Mouse (Mus musculus) heart, embryonic 14.5 days (tissue): ENCODE results near the gene Atxn2. TPM values are rescaled to one million over a fixed set of nuclear protein-coding genes. Genes with fewer than 3 reads are reported as not detected.

Experiments
- ATAC-seq: fragments of 200-750 bp; cut with Nextera tagmentation; 2 replicates; pipeline ENCODE4 v1.8.0; 2017; ENCODE audit warnings: low read depth, moderate TSS enrichment; ENCODE audit not compliant: insufficient number of reproducible peaks, insufficient read depth, low FRiP score
- H3K27ac ChIP-seq, 2 experiments: fragments of 200-500 bp in 1 of 2; fragments of 300-500 bp in 1 of 2; sonication (generic) in 1 of 2; replicated peaks in 1 of 2; 2 replicates each; pipeline ENCODE4 v1.5.1; 2012 to 2014; ENCODE audit warnings: low read depth in 2 of 2, low read length in 2 of 2, control low read depth in 1 of 2, mild to moderate bottlenecking in 1 of 2, mixed read lengths in 1 of 2; ENCODE audit not compliant: control insufficient read depth in 1 of 2, insufficient read depth in 1 of 2
- H3K27me3 ChIP-seq: fragments of 300-500 bp; sonication (generic); 2 replicates; pipeline ENCODE4 v1.6.1; 2014; ENCODE audit warnings: mild to moderate bottlenecking, low read length, control low read depth; ENCODE audit not compliant: control insufficient read depth, insufficient read depth
- H3K36me3 ChIP-seq: fragments of 300-500 bp; sonication (generic); 2 replicates; pipeline ENCODE4 v1.6.1; 2014; ENCODE audit warnings: mild to moderate bottlenecking, control low read depth, low read length, mixed read lengths; ENCODE audit not compliant: control insufficient read depth, insufficient read depth
- H3K4me1 ChIP-seq, 2 experiments: fragments of 200-500 bp in 1 of 2; fragments of 300-500 bp in 1 of 2; sonication (generic) in 1 of 2; 2 replicates each; pipeline ENCODE4 v1.6.1; 2012 to 2014; ENCODE audit warnings: low read length in 2 of 2, control low read depth in 1 of 2, mixed read lengths in 1 of 2; ENCODE audit not compliant: control insufficient read depth in 2 of 2, insufficient read depth in 2 of 2
- H3K4me2 ChIP-seq: fragments of 300-500 bp; sonication (generic); 2 replicates; pipeline ENCODE4 v1.6.1; 2014; ENCODE audit warnings: mild to moderate bottlenecking, low read length
- H3K4me3 ChIP-seq, 2 experiments: fragments of 200-500 bp in 1 of 2; fragments of 300-500 bp in 1 of 2; sonication (generic) in 1 of 2; 2 replicates each; pipeline ENCODE4 v1.5.1; 2012 to 2014; ENCODE audit warnings: low read length in 2 of 2, mild to moderate bottlenecking in 2 of 2, control low read depth in 1 of 2, low read depth in 1 of 2, moderate library complexity in 1 of 2; ENCODE audit not compliant: control insufficient read depth in 1 of 2, insufficient read depth in 1 of 2
- H3K9ac ChIP-seq: fragments of 300-500 bp; sonication (generic); 2 replicates; pipeline ENCODE4 v1.6.1; 2014; ENCODE audit warnings: mild to moderate bottlenecking, low read length
- H3K9me3 ChIP-seq: fragments of 300-500 bp; sonication (generic); 2 replicates; pipeline ENCODE4 v1.6.1; 2016; ENCODE audit warnings: low read length, control low read depth; ENCODE audit not compliant: control insufficient read depth
- WGBS: fragments of 180-500 bp; shearing (Covaris S2); extraction: QIAGEN DNeasy Blood & Tissue Kit; methylation state at CpG from one replicate; pipeline ENCODE4 v1.1.7; 2014; 5-methylcytosine and 5-hydroxymethylcytosine counted together
- polyA plus RNA-seq: library from polyadenylated mRNA; unstranded; fragments of >200 nt; fragmentation: Nextera tagmentation; extraction: Ambion mirVana; gene quantifications from 2 replicates; pipeline ENCODE4 v1.2.1, GENCODE M21; 2014

The Atxn2 gene
- polyA plus RNA-seq, 1 experiment from 2014 or later, result 84.8 TPM

DNA sequence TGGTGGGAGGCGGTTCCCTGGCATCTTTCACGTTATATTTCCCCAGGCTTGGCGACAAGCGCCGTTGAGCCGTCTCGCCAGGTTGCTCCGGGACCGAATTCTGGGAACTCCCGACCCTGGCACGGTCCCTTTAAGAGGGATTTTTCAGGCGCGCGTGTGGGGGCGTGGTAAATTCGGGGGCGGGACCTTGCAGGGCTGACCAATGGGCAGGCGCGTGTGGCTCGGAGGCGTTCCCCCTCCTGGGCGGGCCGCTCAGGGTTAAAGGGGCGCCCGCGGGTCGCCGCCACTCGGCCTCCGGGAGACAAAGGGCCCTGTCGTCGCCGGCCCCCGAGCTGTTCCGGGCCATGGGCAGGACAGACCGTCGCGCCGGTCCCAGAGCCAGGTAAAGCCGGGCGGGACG is 137.6 kb downstream of the Atxn2 start, which contains the start of gene Pheta1:
TSS of gene Pheta1 (plus strand) at position 242 of the 400 bp plus-strand sequence.
- H3K27me3 ChIP-seq, result peaks cover 9% of the 10 kb centered on the region
- ATAC-seq, result peak; percentile 86
- H3K9ac ChIP-seq, result peak within 1 kb of the TSS; percentile 84
- H3K4me2 ChIP-seq, result peak within 1 kb of the TSS; percentile 66
- H3K4me1 ChIP-seq, result peaks cover 26 to 32% of the 10 kb centered on the region in 2 experiments
- WGBS, result under 1% methylated on average over 35 of the region's 42 CpGs
- no peaks in the 10 kb centered on the region for H3K9me3 ChIP-seq
- H3K36me3 ChIP-seq, result peaks cover 28% of the 10 kb centered on the region
- peak within 1 kb of the TSS; percentile 59 to 78 for H3K27ac ChIP-seq
- H3K4me3 ChIP-seq, result peak within 1 kb of the TSS; percentile 83 to 92

DNA sequence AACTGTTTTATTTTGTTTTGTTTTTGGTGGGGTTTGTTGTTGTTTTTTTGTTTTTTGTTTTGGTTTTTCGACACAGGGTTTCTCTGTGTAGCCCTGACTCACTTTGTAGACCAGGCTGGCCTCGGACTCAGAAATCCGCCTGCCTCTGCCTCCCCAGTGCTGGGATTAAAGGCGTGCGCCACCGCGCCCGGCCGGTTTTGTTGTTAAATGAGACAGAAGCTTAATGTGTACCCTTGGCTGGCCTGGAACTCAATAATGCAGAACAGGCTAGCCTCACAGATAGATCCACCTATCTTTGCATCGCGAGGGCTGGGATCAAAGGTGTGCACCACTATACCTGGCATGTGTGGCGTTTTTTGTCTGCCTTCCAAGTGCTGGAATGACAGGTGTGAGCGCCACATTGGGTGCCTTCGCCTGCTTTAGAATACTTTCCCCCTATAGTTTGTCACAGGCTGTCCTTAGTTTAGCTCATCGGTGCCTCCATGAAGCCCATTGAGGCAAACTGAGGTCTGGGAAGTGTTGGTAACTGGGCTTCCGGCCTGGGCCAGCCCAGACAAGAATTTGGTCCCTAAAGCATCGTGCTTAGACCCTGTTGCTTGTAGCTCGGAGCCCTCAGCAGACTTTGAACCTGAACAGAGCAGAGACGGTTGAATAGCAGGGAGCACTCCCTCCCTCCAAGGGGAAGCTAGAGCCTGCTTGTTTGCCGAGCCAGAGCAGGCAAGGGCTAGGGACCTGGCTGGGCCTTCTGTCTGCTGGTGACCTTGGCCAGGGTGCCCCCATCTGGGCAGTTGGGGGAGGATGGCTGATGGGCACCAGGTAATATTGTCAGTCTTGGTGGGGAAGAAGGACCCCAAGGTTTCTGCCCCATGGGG is 138.6 kb downstream of the Atxn2 start:
- H3K36me3 ChIP-seq, result peaks cover 37% of the 10 kb centered on the region
- H3K4me3 ChIP-seq, result peak overlapping the region; percentile 83 to 92
- H3K4me1 ChIP-seq, result peaks cover 26 to 35% of the 10 kb centered on the region in 2 experiments
- H3K27ac ChIP-seq, result peak overlapping the region in 1 of 2 experiments; percentile 59; a peak in 1 of 4 replicates
- no peaks in the 10 kb centered on the region for H3K9me3 ChIP-seq
- H3K27me3 ChIP-seq, result 0 out of 2 replicates have a peak, but pooled peaks cover 3% of the 10 kb centered on the region
- WGBS, result 37% methylated on average over 20 of the region's 20 CpGs
- no peak for ATAC-seq
- H3K4me2 ChIP-seq, result peak overlapping the region; percentile 66
- peak overlapping the region; percentile 84 for H3K9ac ChIP-seq

- Histone ChIP-seq H3K4me2 (no peak overlapping the region), H3K4me3 (no peak overlapping the region), H3K9ac (peak overlapping the region; percentile 25; the same call in 1 of the 2 replicates), H3K4me1 (peaks cover 28 to 39% of the 10 kb centered on the region in 2 experiments), H3K9me3 (no peaks in the 10 kb centered on the region), H3K27ac (0 out of 4 replicates have a peak overlapping the region, but pooled peaks of 1 of the 2 experiments have one; percentile 14), H3K27me3 (no peaks in the 10 kb centered on the region), H3K36me3 (peaks cover 43% of the 10 kb centered on the region)
- WGBS, result 70% methylated on average over 9 of the region's 9 CpGs
- ATAC-seq, result no peak
Observed at GRCm38 (mm10) chr5:121853368-121854051, 142.4 kb downstream of the Atxn2 start.

DNA sequence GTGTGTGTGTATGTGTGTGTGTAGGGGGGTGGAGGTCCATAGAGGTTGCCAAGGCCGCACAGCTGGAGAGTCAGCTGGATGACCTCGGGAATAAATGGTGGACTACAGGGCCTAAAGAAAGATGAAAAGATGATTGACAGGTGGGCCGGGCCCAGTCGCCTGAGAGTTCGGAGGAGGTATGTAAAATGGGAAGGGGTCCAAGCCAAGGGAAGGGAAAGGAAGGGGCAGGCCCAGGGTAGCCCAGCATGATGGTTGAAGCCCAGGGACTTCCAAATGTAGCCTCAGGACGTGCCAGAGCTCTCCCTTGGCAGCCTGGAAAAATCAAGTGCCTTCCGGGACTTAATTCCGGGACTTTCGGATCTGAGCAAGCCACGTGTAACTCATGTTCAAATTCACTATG is 143.6 kb downstream of the Atxn2 start:
- H3K4me2 ChIP-seq, result no peak overlapping the region
- H3K4me1 ChIP-seq, result peaks cover 24 to 35% of the 10 kb centered on the region in 2 experiments
- no peak overlapping the region for H3K4me3 ChIP-seq
- H3K9me3 ChIP-seq, result no peaks in the 10 kb centered on the region
- peaks cover 43% of the 10 kb centered on the region for H3K36me3 ChIP-seq
- ATAC-seq, result no peak
- no peak overlapping the region for H3K27ac ChIP-seq
- H3K9ac ChIP-seq, result no peak overlapping the region
- WGBS, result 74% methylated on average over 10 of the region's 10 CpGs
- no peaks in the 10 kb centered on the region for H3K27me3 ChIP-seq

DNA sequence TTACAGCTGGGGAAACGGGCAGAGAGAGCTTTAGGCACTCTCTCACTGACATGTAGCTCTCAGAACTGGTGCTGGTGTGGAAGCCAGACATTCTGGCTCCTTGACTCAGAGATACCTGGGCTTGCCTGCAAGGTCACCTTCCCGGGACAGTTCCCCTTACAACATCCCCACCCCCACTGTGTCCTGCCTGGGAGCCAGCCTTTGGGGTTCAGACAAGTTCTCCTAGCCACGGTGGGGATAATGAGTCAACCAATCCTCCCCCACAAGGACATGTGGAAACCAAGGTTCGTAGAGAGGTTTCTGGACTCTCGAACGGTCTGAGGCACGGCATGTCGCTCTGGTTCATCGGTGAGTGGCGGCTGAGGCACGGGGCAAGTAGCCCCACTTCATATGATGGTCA is 145.6 kb downstream of the Atxn2 start:
- Histone ChIP-seq H3K4me1 (peaks cover 10 to 18% of the 10 kb centered on the region in 2 experiments; a peak in 3 of 4 replicates), H3K4me2 (no peak overlapping the region), H3K9ac (no peak overlapping the region), H3K27me3 (no peaks in the 10 kb centered on the region), H3K36me3 (peaks cover 35% of the 10 kb centered on the region), H3K9me3 (no peaks in the 10 kb centered on the region), H3K4me3 (no peak overlapping the region), H3K27ac (no peak overlapping the region)
- no peak for ATAC-seq
- WGBS, result 68% methylated on average over 11 of the region's 11 CpGs

DNA sequence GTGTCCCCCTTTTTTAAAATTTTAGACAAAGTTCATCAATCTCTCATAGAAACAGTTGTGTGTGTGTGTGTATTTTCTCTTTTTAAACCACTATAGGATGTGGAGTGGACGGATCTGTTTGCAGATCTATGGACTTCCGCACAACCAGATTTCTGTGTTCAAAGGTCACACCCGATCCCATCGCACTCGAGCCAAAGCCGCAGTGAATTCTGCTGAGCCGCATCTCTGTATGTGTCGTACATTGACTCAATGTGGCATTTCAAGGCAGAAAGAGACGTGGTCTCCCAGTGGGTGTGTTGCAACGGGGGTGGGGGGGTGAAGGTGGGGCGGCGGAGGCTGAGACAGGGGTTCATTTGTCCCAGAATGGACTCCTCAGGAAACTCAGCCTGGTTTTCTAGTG is 147.3 kb downstream of the Atxn2 start:
- no peak overlapping the region for H3K4me2 ChIP-seq
- no peaks in the 10 kb centered on the region for H3K9me3 ChIP-seq
- WGBS, result 86% methylated on average over 12 of the region's 12 CpGs
- no peak overlapping the region for H3K9ac ChIP-seq
- peaks cover 8 to 13% of the 10 kb centered on the region in 2 experiments; a peak in 3 of 4 replicates for H3K4me1 ChIP-seq
- ATAC-seq, result no peak
- H3K27me3 ChIP-seq, result no peaks in the 10 kb centered on the region
- H3K27ac ChIP-seq, result no peak overlapping the region
- H3K36me3 ChIP-seq, result peaks cover 18% of the 10 kb centered on the region
- no peak overlapping the region for H3K4me3 ChIP-seq

GRCm38 (mm10) chr5:121861964-121862363 is 150.8 kb downstream of the Atxn2 start:
- WGBS, result 55% methylated on average over 5 of the region's 5 CpGs
- no peak overlapping the region for H3K4me2 ChIP-seq

More at GRCm38 (mm10) chr5:121861964-121862363, 150.8 kb downstream of the Atxn2 start:
- no peaks in the 10 kb centered on the region for H3K27me3 ChIP-seq
- H3K9me3 ChIP-seq, result no peaks in the 10 kb centered on the region
- H3K9ac ChIP-seq, result no peak overlapping the region
- no peak overlapping the region for H3K27ac ChIP-seq
- H3K36me3 ChIP-seq, result no peaks in the 10 kb centered on the region
- no peak overlapping the region for H3K4me3 ChIP-seq
- no peak for ATAC-seq
- no peaks in the 10 kb centered on the region; a peak in 1 of 4 replicates for H3K4me1 ChIP-seq
